18 mouse cellular contexts compared by ENCODE assay signal in the genomic region with DNA sequence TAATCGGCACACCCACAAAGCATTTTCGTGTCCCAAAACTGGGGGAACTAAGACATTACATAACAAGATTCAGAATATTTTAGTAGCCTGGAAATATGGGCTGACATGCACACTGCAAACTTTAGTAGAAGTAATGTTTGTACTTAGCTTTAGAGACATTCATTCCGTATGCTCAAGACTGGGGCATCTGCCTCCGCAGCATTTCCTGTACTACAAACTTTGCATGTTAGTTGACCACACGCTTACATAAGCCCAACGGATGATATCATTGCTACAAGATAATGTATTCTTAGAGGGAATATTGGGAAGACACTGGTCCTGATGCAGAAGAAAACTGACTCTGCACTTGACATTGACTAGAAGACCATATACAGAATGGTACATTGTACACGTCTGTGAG. TPM values are rescaled to one million over a fixed set of nuclear protein-coding genes. Genes with fewer than 3 reads are reported as not detected.
DNase-seq lines count a peak whose midpoint lies in the region; ATAC-seq lines count a peak whose summit lies in the region.
"Had no signal": no experiment of that assay in that cellular context is flagged by ENCODE, and none has a peak within 500 bp of the region (broad histone marks: within the 10 kb centered on the region; RNA-seq: fewer than 3 reads in every experiment).

No protein-coding gene starts in this region.

- no peak for DNase-seq in frontal cortex, postnatal 25 days (ENCODE audit: low spot score in 2 of 2)
- DNase-seq in layer of hippocampus, adult 9-11 months, result peak; percentile 60
- no peak for DNase-seq in layer of hippocampus, postnatal 36 days
- peak; percentile 69 for DNase-seq in brain, adult 2 months (ENCODE audit: low read depth, low spot score)
- no peak for DNase-seq in B cell, adult 2 months
- no peak for DNase-seq in adrenal gland, postnatal 4 days (ENCODE audit: low spot score in 2 of 2)
- DNase-seq: adrenal gland, adult 2 months; adrenal gland, postnatal 10 days; adrenal gland, postnatal 25 days; cerebellum, adult 11 months; cerebellum, adult 2 months; cerebellum, adult 9-10 months; cerebellum, postnatal 10 days; cerebellum, postnatal 25 days had no signal

- peak; percentile 86 for ATAC-seq in frontal cortex, adult (ENCODE audit: low TSS enrichment)
- peak; percentile 41; the same call in 1 of the 2 replicates for ATAC-seq in megakaryocyte progenitor cell, adult 5-6 weeks (replicated peaks; ENCODE audit: poor library complexity)
- ATAC-seq: forebrain, embryonic 13.5 days; forebrain, embryonic 15.5 days had no signal

RNA-seq across cellular contexts. Expression of a gene that starts 8.8 kb away (rescaled TPM):
- total RNA-seq in layer of hippocampus, postnatal 36 days (2021), result 10 to 100 TPM; 69.1 to 82.3 TPM
- total RNA-seq in megakaryocyte progenitor cell, adult 5-6 weeks (2015), result 0.34 and 0.44 TPM in 2 replicates
- 0.29 and 0.51 TPM in 2 replicates for total RNA-seq in megakaryocyte progenitor cell, adult 5-6 weeks (2017)
- total RNA-seq in adrenal gland, postnatal 4 days (2021), result 1 to 10 TPM; 4.2 to 5.6 TPM

Comparison
In these comparisons a context has a peak if more than half of its experiments do, and no peak if none do; other contexts are left out.
1. DNase-seq: peak in layer of hippocampus, adult 9-11 months (single experiment) and brain, adult 2 months (single experiment); none in frontal cortex, postnatal 25 days (0 of 2), layer of hippocampus, postnatal 36 days (0 of 2), B cell, adult 2 months (0 of 2) and adrenal gland, postnatal 4 days (0 of 2).
2. RNA of a gene that starts 8.8 kb away (total RNA-seq): 69.1 to 82.3 TPM in layer of hippocampus, postnatal 36 days; 4.2 to 5.6 TPM in adrenal gland, postnatal 4 days and 0.29 to 0.51 TPM in megakaryocyte progenitor cell, adult 5-6 weeks; every median in the first group is over 10 times any median in the second.